Mouse (Mus musculus) cerebellum, adult 2 months (tissue): ENCODE measurements at regions not wholly inside any gene's neighbourhood (a gene's known extent, or its start where the extent isn't known, plus 50 kb on each side); places are given as distances from the start of the nearest gene placed in this dataset.

Experiments used
- CTCF ChIP-seq: fragments of 200-500 bp; IDR thresholded peaks from 2 replicates; pipeline ENCODE4 v1.5.1; 2011; ENCODE audit warnings: low read depth, mild to moderate bottlenecking, control low read depth, low read length, moderate library complexity, borderline replicate concordance; ENCODE audit not compliant: insufficient read depth
- POLR2A ChIP-seq: fragments of 200-500 bp; IDR thresholded peaks from 2 replicates; pipeline ENCODE4 v1.6.1; 2011; ENCODE audit warnings: low read length, control low read depth, borderline replicate concordance; ENCODE audit not compliant: insufficient read depth

- TF ChIP-seq POLR2A (no peak), CTCF (no peak)
Observed at GRCm38 (mm10) chr10:19187716-19188081, 168.6 kb upstream of the Olig3 start.
